Comparison of ENCODE assay signal across 8 mouse cellular contexts in the genomic region with DNA sequence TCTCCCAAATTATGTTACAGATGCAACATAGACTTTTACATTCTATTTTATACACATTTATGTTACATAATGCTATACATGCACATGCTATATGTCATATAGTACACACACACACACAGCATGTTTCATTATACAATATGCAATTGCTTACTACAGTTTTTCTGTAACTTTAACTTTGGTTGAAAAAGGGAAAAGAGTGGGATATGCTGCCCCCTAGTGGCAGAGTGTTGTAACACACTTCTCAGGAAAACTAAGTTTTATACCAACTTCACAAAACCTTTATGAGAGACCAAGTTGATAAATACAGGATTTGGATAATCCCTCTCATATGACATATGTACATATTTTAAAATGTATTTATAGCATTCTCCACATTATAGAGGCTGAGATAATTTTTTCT. TPM values are rescaled to one million over a fixed set of nuclear protein-coding genes. Genes with fewer than 3 reads are reported as not detected.
DNase-seq lines count a peak whose midpoint lies in the region; ATAC-seq lines count a peak whose summit lies in the region.

No protein-coding gene starts in this region.

- H3K4me1 ChIP-seq in intestine, embryonic 14.5 days (replicated peaks; ENCODE audit: control insufficient read depth, insufficient read depth, low read length), result no peaks in the 10 kb centered on the region
- H3K4me1 ChIP-seq in intestine, embryonic 16.5 days (ENCODE audit: control insufficient read depth, insufficient read depth, low read length), result no peaks in the 10 kb centered on the region

- no peak overlapping the region for H3K4me2 ChIP-seq in intestine, embryonic 14.5 days (ENCODE audit: low read length)
- H3K4me2 ChIP-seq in intestine, embryonic 16.5 days (ENCODE audit: low read depth, low read length), result no peak overlapping the region

- no peak overlapping the region for H3K27ac ChIP-seq in intestine, embryonic 14.5 days (ENCODE audit: low read depth)
- no peak overlapping the region for H3K27ac ChIP-seq in intestine, embryonic 16.5 days (ENCODE audit: low read length)

- DNase-seq in intestine, embryonic 14.5 days (ENCODE audit: low spot score), result peak; percentile 82
- DNase-seq in CD4-positive helper T cell, adult 2 months (ENCODE audit: low read depth, low spot score), result peak; percentile 20
- DNase-seq in R1 (ENCODE audit: low read depth, low spot score), result peak; percentile 60
- DNase-seq in embryo, embryonic 11 days, result peak; percentile 53
- peak; percentile 30 for DNase-seq in layer of hippocampus, adult 9-10 months (ENCODE audit: low spot score)
- DNase-seq in retina, embryonic 14.5 days (ENCODE audit: low spot score), result peak; percentile 77
- no peak for DNase-seq in yolk sac, embryonic 10.5 days (ENCODE audit: low spot score)

- peaks cover 7% of the 10 kb centered on the region; the same call in 1 of the 2 replicates for H3K27me3 ChIP-seq in intestine, embryonic 14.5 days (replicated peaks; ENCODE audit: control insufficient read depth, insufficient read depth, low read length)
- no peaks in the 10 kb centered on the region for H3K27me3 ChIP-seq in intestine, embryonic 16.5 days (replicated peaks; ENCODE audit: control insufficient read depth, insufficient read depth, low read length)

- no peak overlapping the region for H3K4me3 ChIP-seq in intestine, embryonic 14.5 days (ENCODE audit: low read depth, low read length)
- H3K4me3 ChIP-seq in intestine, embryonic 16.5 days (ENCODE audit: low read length), result no peak overlapping the region

- ATAC-seq in intestine, embryonic 14.5 days (replicated peaks; ENCODE audit: low FRiP score, low TSS enrichment, low read depth), result no peak
- ATAC-seq in intestine, embryonic 16.5 days, result no peak

- no peaks in the 10 kb centered on the region for H3K36me3 ChIP-seq in intestine, embryonic 14.5 days (ENCODE audit: control insufficient read depth, insufficient read depth, low read length)
- no peaks in the 10 kb centered on the region for H3K36me3 ChIP-seq in intestine, embryonic 16.5 days (ENCODE audit: control insufficient read depth, insufficient read depth, low read length)

- no peaks in the 10 kb centered on the region for H3K9me3 ChIP-seq in intestine, embryonic 14.5 days (ENCODE audit: control insufficient read depth, low read length)
- no peaks in the 10 kb centered on the region for H3K9me3 ChIP-seq in intestine, embryonic 16.5 days (ENCODE audit: control insufficient read depth, low read length)

- no peak overlapping the region for H3K9ac ChIP-seq in intestine, embryonic 14.5 days (ENCODE audit: low read length)
- H3K9ac ChIP-seq in intestine, embryonic 16.5 days (ENCODE audit: low read depth, low read length), result no peak overlapping the region

RNA-seq across cellular contexts. Expression of gene Slc4a3, which starts 51.6 kb away (rescaled TPM):
- 11.8 and 15.5 TPM in 2 replicates for polyA plus RNA-seq in intestine, embryonic 14.5 days (2014; fragmentation: Nextera tagmentation; extraction: Ambion mirVana)
- polyA plus RNA-seq in intestine, embryonic 16.5 days (2015; fragmentation: Nextera tagmentation; extraction: Ambion mirVana), result 7.6 and 9.8 TPM in 2 replicates
